Mouse (Mus musculus) spleen, embryonic (tissue): ENCODE data around the gene Rrp1.

ENCODE experiments used
- CTCF ChIA-PET: fragments of 350-600 bp; sonication (Branson Sonifier 250); formaldehyde crosslinking; loops from one replicate; lab custom pipeline; 2022; lab: Charles Lee

Rrp1 gene

DNA sequence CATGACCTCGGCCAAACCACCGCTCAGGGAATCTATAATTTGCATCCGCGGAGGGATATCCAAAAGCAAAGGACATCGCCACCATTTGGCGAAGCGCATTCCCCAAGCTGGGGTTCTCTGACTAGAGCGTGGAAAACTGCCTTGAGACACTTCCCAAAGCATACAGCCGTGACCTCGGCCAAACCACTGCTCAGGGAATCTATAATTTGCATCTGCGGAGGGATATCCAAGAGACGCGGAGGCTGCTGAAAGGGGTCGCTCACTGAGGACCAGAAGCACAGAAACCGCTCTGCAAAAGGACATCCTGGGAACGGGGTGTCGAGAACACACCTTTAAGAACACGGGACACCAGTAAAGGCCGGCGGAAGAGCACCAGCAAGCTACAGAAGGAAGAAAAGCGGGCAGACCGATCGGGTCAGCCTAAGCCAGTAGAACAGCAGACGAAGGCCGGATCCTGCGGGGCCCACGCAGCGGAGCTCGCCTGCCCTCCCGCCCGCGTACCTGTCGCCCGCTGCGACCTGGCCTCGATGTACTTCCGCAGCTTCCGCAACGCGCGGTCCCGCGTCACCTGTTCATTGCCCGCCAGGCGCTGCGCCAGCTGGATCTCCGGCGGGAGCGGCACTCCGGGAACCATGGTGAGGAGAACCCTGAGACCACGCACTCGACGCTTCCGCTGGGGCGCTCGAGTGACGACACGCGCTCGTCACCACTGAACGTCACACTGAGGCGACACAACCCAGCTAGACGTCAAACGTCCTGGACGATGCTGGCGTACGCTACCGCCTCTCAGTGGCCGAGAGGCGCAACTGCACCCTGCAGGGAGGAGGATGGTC, at the start of gene Rrp1:
Rrp1 (minus strand) TSS at position 725 of the 833 bp plus-strand sequence.
- CTCF ChIA-PET = interaction anchor here (0.5 to 1.8 kb wide), 4 partner anchors 11 to 167 kb away, joined by 3 to 34 read pairs (median 4); partner anchors contain the start of gene Cstb

GRCm38 (mm10) chr10:78461767-78462166, 48.9 kb upstream of the Rrp1 start:
- CTCF ChIA-PET = interaction anchor here (1.5 kb wide), 1 partner anchor 25 kb away, joined by 3 read pairs; no protein-coding TSS in a partner anchor

DNA sequence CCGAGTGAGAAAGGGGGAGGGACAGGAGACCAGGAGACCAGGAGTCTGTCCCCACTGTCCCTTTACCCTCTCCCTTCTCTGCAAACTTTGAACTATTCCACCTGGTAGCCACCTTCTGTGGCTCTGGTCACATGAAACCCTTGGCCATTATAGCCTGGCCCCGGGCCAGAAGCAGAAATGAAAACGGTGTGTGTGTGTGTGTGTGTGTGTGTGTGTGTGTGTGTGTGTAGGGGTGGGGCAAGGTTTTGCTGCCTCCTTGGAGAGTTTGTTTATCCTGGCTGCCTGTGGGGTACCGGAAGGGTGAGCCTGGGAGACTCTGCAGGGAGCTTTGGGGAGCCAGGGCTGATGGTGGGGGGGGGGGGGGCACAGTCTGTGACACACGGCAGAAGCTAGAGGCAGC, 47.6 kb upstream of the Rrp1 start:
- CTCF ChIA-PET = no interaction called here

GRCm38 (mm10) chr10:78458348-78459111, 45.7 kb upstream of the Rrp1 start:
- CTCF ChIA-PET = interaction anchor here (0.6 to 0.7 kb wide), 2 partner anchors 16 to 482 kb away, joined by 3 to 7 read pairs; no protein-coding TSS in a partner anchor

- CTCF ChIA-PET = interaction anchor here (0.6 kb wide), 1 partner anchor 482 kb away, joined by 3 read pairs; no protein-coding TSS in a partner anchor
Measured at GRCm38 (mm10) chr10:78457495-78458347, 44.9 kb upstream of the Rrp1 start.

GRCm38 (mm10) chr10:78456696-78457095, 43.9 kb upstream of the Rrp1 start:
- CTCF ChIA-PET = no interaction called here

GRCm38 (mm10) chr10:78452641-78453040, 39.8 kb upstream of the Rrp1 start:
- CTCF ChIA-PET = no interaction called here

DNA sequence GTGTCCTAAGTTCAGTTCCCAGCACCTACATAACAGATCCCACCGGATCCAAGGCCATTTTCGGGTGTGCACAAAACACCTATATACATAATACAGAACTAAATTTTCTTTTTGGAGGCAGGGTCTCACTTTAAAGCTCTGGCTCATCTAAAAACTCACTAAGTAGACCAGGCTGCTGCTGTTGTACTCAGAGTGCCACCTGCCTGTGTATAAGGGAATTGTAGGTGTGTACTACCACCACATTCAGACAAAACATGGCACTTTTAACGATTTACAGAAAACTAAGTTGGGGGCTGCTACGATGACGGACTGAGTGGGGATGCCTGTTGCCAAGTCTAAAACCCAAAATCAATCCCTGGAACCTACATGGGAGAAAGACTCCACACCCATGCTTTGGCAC, 37.9 kb upstream of the Rrp1 start:
- CTCF ChIA-PET = no interaction called here

DNA sequence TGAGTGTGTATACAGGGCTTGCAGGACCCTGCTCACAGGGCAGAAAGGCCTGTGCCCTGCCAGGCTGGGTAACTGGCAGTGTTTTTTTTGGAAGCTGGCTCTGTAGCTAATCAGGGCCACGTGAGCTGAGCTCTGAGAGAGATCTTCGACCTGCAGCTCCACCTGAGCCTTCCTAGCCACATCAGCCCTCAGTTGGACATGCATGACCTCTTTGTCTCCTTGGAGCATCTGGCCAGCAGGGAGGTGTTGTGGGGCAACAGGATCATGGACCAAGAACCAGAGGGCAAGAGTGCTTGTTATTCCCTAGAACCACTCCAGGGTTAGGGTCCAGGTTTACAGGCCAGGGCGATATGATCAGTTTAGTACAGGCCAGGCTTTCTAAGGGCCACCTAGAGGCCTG, 34.6 kb upstream of the Rrp1 start:
- CTCF ChIA-PET = no interaction called here

DNA sequence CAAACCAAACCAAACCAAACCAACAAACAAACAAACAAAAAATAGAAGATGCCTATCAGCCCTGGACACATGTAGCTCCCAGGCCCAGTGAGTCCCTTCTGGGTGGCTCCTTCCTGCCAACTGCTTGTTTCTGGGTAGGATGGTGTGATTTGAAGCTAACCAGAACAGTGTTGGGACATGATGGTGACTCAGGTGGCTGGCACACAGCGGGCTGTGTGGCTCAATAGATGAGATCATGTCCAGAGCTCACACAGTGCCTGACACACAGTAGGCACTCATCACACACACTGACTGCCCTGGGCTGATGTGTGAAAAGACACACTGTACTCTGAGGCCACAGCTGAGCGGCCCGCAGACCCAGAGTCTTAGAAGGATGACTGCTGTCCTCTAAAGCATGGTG, 33.4 kb upstream of the Rrp1 start:
- CTCF ChIA-PET = interaction anchor here (0.6 kb wide), 1 partner anchor 436 kb away, joined by 8 read pairs; the partner anchor contains the start of gene Pfkl

- CTCF ChIA-PET = interaction anchor here (0.5 kb wide), 1 partner anchor 32 kb away, joined by 3 read pairs; no protein-coding TSS in a partner anchor
Measured at GRCm38 (mm10) chr10:78442292-78442691, 29.4 kb upstream of the Rrp1 start.

DNA sequence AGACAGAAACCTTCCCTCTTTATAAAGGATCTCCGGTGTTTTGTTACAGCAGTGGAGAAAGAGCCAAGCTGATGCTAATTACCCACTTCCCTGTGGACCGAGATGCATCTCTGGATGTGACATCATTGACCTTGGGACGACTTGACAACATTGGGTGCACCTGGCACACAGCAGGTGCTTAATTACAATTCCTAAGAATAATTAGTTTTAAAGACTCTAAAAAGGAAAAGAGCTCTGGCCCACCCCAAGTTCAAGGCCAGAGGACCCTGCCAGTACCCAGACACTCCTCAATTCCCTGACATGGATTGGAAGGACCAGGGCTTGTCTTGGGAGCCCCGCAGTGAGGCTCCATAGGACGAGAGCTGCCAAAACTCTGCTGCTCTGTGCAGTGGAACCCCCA, 28.8 kb upstream of the Rrp1 start:
- CTCF ChIA-PET = no interaction called here

GRCm38 (mm10) chr10:78440812-78441211, 28.0 kb upstream of the Rrp1 start:
- CTCF ChIA-PET = no interaction called here

GRCm38 (mm10) chr10:78439990-78440389, 27.1 kb upstream of the Rrp1 start:
- CTCF ChIA-PET = no interaction called here

GRCm38 (mm10) chr10:78439550-78439949, 26.7 kb upstream of the Rrp1 start:
- CTCF ChIA-PET = no interaction called here

GRCm38 (mm10) chr10:78438094-78438493, 25.3 kb upstream of the Rrp1 start:
- CTCF ChIA-PET = no interaction called here

DNA sequence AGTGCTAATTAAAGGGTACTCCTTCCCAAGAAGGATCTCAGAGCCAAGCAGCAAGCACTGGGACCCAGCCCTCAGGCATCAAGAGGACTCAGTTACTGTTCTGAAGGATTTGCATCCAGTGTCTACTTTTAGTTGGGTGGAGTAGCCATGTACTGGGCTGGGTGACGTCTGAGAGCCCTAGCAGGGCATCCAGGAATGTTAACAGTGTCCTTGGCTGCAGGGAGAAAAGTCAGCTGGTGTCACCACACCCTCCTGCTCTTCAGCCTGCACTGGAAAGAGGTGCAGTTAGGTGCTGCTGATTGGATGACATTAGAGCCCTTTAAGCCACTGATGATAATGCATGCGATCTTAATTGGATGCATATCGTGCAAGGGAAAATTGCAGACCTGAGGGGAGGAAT, 20.0 kb upstream of the Rrp1 start:
- CTCF ChIA-PET = no interaction called here

DNA sequence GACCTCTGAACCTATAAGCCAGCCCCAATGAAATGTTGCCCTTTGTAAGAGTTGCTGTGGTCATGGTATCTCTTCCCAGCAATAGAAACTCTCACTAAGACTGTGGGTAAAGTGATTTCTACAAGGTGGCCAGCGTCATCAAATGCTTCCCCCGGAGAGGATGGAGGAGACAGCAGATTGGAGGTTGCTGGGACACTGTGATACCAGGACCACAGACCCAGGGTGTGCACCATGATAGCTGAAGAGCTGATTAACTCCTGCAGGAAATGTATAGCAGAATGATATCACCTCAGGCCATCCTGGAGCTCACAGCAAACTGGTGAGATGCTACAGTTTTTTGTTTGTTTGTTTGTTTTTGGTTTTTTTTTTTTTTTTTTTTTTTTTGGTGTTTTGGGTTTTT, 16.9 kb upstream of the Rrp1 start:
- CTCF ChIA-PET = no interaction called here

- CTCF ChIA-PET = no interaction called here
Measured at GRCm38 (mm10) chr10:78429180-78429579, 16.3 kb upstream of the Rrp1 start.

DNA sequence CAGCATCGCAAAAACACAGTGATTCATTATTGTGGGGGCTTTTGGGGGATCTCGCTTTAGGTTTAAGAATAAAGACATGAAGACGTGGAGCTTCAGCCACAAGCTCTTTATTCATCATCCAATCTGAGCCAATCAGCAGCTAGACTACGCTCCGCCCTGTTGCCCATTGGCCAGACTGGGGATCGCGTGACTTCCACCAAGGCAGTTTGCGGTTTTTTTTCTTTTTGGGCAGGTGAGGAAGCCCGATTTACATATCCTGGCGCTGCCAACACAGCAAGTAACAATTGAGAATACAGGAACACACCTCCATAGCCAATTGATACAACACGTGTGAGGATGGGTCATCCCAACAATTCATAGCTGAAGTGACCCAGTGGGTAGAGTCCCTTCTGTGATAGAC, 15.2 kb upstream of the Rrp1 start:
- CTCF ChIA-PET = no interaction called here

DNA sequence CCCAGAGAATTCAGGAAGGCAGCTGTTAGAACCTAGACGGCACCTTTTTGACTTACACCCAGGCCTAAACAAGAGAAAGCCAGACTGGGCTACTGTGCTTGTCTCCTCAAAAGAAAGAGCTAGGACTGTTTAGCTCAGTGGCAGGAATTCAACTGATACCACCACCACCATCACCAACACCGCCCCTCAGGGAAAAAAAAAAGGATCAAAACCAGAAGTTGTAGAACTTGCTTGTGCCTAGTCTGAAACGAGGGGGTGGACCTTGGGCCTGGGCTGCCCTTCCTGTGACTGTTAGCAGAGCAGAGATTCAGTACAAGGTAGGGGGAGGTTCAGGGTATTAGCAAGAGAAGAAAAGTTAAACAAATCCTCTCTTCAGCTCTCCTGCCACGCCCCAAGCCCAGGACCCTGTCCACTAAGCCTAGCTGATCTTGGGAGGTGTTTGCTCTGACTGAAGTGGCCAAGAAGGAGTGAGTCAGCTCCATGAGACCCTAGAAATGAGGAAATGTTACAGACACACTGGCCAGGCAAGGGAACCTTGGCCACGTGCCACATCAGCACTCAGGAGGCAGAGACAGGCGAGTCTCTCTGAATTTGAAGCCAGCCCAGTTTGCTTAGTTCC, 13.4 kb upstream of the Rrp1 start:
- CTCF ChIA-PET = interaction anchor here (0.7 to 1.4 kb wide), 2 partner anchors 14 to 60 kb away, joined by 3 to 4 read pairs; partner anchors contain the start of gene Rrp1
